Mouse (Mus musculus) right cerebral cortex, postnatal 10 days (tissue): Measurements from ENCODE around the gene Supt3.

ENCODE experiments used
- DNase-seq, 2 experiments: peaks; one replicate each; pipeline ENCODE4 v3.0.0; 2021; ENCODE audit warnings: low spot score in 2 of 2

Supt3 gene

GRCm38 (mm10) chr17:44967186-44967585 is 190.2 kb downstream of the Supt3 start:
- no peak for DNase-seq

- no peak for DNase-seq
These were observed 193.3 kb downstream of the Supt3 start for GRCm38 (mm10) chr17:44970255-44970654.

GRCm38 (mm10) chr17:44973489-44973888 is 196.5 kb downstream of the Supt3 start:
- DNase-seq, result no peak

- no peak for DNase-seq
These were observed 200.7 kb downstream of the Supt3 start for GRCm38 (mm10) chr17:44977690-44978089.

- DNase-seq, result no peak
These were observed 211.0 kb downstream of the Supt3 start for GRCm38 (mm10) chr17:44987964-44988363.

- DNase-seq, result no peak
These were observed 226.4 kb downstream of the Supt3 start for GRCm38 (mm10) chr17:45003311-45003710.

- no peak for DNase-seq
These were observed 227.7 kb downstream of the Supt3 start for GRCm38 (mm10) chr17:45004477-45005170.

- no peak for DNase-seq
These were observed 230.5 kb downstream of the Supt3 start for GRCm38 (mm10) chr17:45007461-45007860.

- no peak for DNase-seq
These were observed 231.7 kb downstream of the Supt3 start for GRCm38 (mm10) chr17:45008663-45009062.

GRCm38 (mm10) chr17:45010409-45010808 is 233.5 kb downstream of the Supt3 start:
- no peak for DNase-seq

- DNase-seq, result no peak
These were observed 239.8 kb downstream of the Supt3 start for GRCm38 (mm10) chr17:45016746-45017145.

GRCm38 (mm10) chr17:45020155-45020930 is 243.4 kb downstream of the Supt3 start:
- DNase-seq, result no peak

- no peak for DNase-seq
These were observed 251.5 kb downstream of the Supt3 start for GRCm38 (mm10) chr17:45028441-45028840.

- no peak for DNase-seq
These were observed 252.2 kb downstream of the Supt3 start for GRCm38 (mm10) chr17:45029106-45029505.

- DNase-seq, result no peak
These were observed 255.3 kb downstream of the Supt3 start for GRCm38 (mm10) chr17:45032209-45032608.

- no peak for DNase-seq
These were observed 256.7 kb downstream of the Supt3 start for GRCm38 (mm10) chr17:45033617-45034016.

- no peak for DNase-seq
These were observed 264.1 kb downstream of the Supt3 start for GRCm38 (mm10) chr17:45041084-45041483.

GRCm38 (mm10) chr17:45045804-45046203 is 268.9 kb downstream of the Supt3 start:
- no peak for DNase-seq

- DNase-seq, result no peak
These were observed 269.6 kb downstream of the Supt3 start for GRCm38 (mm10) chr17:45046583-45046982.

GRCm38 (mm10) chr17:45047236-45047635 is 270.3 kb downstream of the Supt3 start:
- DNase-seq, result no peak

- DNase-seq, result no peak
These were observed 275.0 kb downstream of the Supt3 start for GRCm38 (mm10) chr17:45051971-45052370.

- no peak for DNase-seq
These were observed 276.4 kb downstream of the Supt3 start for GRCm38 (mm10) chr17:45053371-45053770.

GRCm38 (mm10) chr17:45054526-45054925 is 277.6 kb downstream of the Supt3 start:
- DNase-seq, result no peak
